Comparison of ENCODE assay signal across 9 mouse cellular contexts in the genomic region with DNA sequence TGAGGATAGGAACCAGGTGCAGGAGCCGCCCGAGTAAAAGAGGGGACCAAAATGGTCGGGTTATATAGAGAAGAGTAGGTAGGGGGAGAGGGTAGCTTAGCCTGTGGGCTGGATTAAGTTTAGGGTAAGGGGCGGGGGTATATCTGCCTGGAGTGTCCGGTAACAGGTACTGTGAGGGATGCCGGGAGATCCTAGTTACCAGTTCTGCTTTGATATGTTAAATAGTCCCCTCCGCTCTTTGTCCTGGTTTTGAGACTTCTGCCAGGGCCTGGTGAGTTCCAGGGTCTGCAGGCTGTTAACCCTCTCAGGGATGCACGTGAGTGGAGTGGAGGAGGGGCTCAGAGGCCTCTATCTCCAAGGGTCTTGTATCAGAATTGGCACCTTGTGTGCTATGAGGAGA. TPM values are rescaled to one million over a fixed set of nuclear protein-coding genes. Genes with fewer than 3 reads are reported as not detected.
DNase-seq lines count a peak whose midpoint lies in the region; ATAC-seq and TF ChIP-seq lines count a peak whose summit lies in the region.
"Had no signal": no experiment of that assay in that cellular context is flagged by ENCODE, and none has a peak within 500 bp of the region (broad histone marks: within the 10 kb centered on the region; RNA-seq: fewer than 3 reads in every experiment).

No protein-coding gene starts in this region.

- ATAC-seq in heart, embryonic 14.5 days (ENCODE audit: insufficient number of reproducible peaks, insufficient read depth, low FRiP score, low read depth): no peak
- ATAC-seq in midbrain, embryonic 11.5 days (ENCODE audit: low FRiP score): peak; percentile 20

- peak overlapping the region; percentile 77 for H3K4me2 ChIP-seq in heart, embryonic 14.5 days (ENCODE audit: low read length)
- peak overlapping the region; percentile 76 for H3K4me2 ChIP-seq in midbrain, embryonic 11.5 days

- no peak for TF ChIP-seq EP300 in MEL (IDR thresholded peaks at IDR 0.05; ENCODE audit: low read depth in 1 of 2, low read length in 2 of 2)

- peak overlapping the region; percentile 69 to 90; a peak in 3 of 4 replicates for H3K4me3 ChIP-seq in heart, embryonic 14.5 days (ENCODE audit: control insufficient read depth in 1 of 2, insufficient read depth in 1 of 2, low read depth in 1 of 2, low read length in 2 of 2)
- peak overlapping the region; percentile 56 to 73 for H3K4me3 ChIP-seq in MEL (ENCODE audit: control insufficient read depth in 1 of 2, insufficient read depth in 1 of 2, low read depth in 2 of 2, low read length in 2 of 2)
- peak overlapping the region; percentile 93 for H3K4me3 ChIP-seq in hindbrain, embryonic 10.5 days
- peak overlapping the region; percentile 99 for H3K4me3 ChIP-seq in midbrain, embryonic 11.5 days (ENCODE audit: low read depth, low read length)

- H3K27me3 ChIP-seq in heart, embryonic 14.5 days (ENCODE audit: control insufficient read depth, insufficient read depth, low read length): peaks cover 5% of the 10 kb centered on the region; the same call in 1 of the 2 replicates
- H3K27me3 ChIP-seq in MEL (ENCODE audit: control insufficient read depth in 1 of 2, insufficient read depth in 2 of 2, low read length in 2 of 2): no peaks in the 10 kb centered on the region
- H3K27me3 ChIP-seq in hindbrain, embryonic 10.5 days (ENCODE audit: insufficient read depth, poor library complexity, severe bottlenecking): peaks cover 24% of the 10 kb centered on the region
- H3K27me3 ChIP-seq in midbrain, embryonic 11.5 days (ENCODE audit: control insufficient read depth, insufficient read depth, low read length): peaks cover 22% of the 10 kb centered on the region

- no peak for TF ChIP-seq RAD21 in MEL (IDR thresholded peaks at IDR 0.05; ENCODE audit: low read depth, low read length)

- intact Hi-C loops in heart, postnatal 10 days (cut with DNase I): no loop called here

- DNase-seq in heart, postnatal 10 days: no peak
- DNase-seq in MEL (ENCODE audit: low read depth, low spot score): no peak
- peak; percentile 52 for DNase-seq in hindbrain, embryonic 10.5 days (ENCODE audit: low spot score)
- peak; percentile 91 for DNase-seq in midbrain, embryonic 11.5 days (ENCODE audit: low spot score, missing footprints)
- DNase-seq in spleen, adult 18-20 months: no peak
- no peak for DNase-seq in cerebellum, postnatal 14 days
- no peak for DNase-seq in ovary, postnatal 36 days (ENCODE audit: low spot score)

- TF ChIP-seq POLR2A in MEL (IDR thresholded peaks at IDR 0.05; ENCODE audit: control insufficient read depth in 1 of 2, insufficient read depth in 1 of 2, low read depth in 1 of 2, low read length in 2 of 2, poor library complexity in 1 of 2): no peak; a peak in 1 of 4 replicates

- peak overlapping the region; percentile 93 for H3K9ac ChIP-seq in heart, embryonic 14.5 days (ENCODE audit: low read length)
- H3K9ac ChIP-seq in MEL (ENCODE audit: control insufficient read depth, low read depth, low read length, poor library complexity, severe bottlenecking): peak overlapping the region; percentile 98
- peak overlapping the region; percentile 98 for H3K9ac ChIP-seq in midbrain, embryonic 11.5 days (ENCODE audit: low read length)

- peaks cover 29 to 43% of the 10 kb centered on the region in 2 experiments for H3K4me1 ChIP-seq in heart, embryonic 14.5 days (ENCODE audit: control insufficient read depth in 2 of 2, insufficient read depth in 2 of 2, low read length in 2 of 2)
- peaks cover 2 to 21% of the 10 kb centered on the region in 2 experiments; a peak in 3 of 4 replicates for H3K4me1 ChIP-seq in MEL (ENCODE audit: control insufficient read depth in 1 of 2, insufficient read depth in 2 of 2, low read length in 2 of 2)
- peaks cover 66% of the 10 kb centered on the region for H3K4me1 ChIP-seq in hindbrain, embryonic 10.5 days (replicated peaks)
- H3K4me1 ChIP-seq in midbrain, embryonic 11.5 days (ENCODE audit: control insufficient read depth, insufficient read depth, low read length): peaks cover 28% of the 10 kb centered on the region

- peaks cover 79% of the 10 kb centered on the region for H3K79me2 ChIP-seq in MEL (ENCODE audit: control insufficient read depth, insufficient read depth, low read length, poor library complexity)

- peaks cover 22% of the 10 kb centered on the region for H3K36me3 ChIP-seq in heart, embryonic 14.5 days (ENCODE audit: control insufficient read depth, insufficient read depth, low read length)
- H3K36me3 ChIP-seq in MEL (ENCODE audit: control insufficient read depth in 1 of 2, insufficient read depth in 2 of 2, low read length in 2 of 2): peaks cover 14 to 23% of the 10 kb centered on the region in 2 experiments
- peaks cover 52% of the 10 kb centered on the region for H3K36me3 ChIP-seq in hindbrain, embryonic 10.5 days
- peaks cover 18% of the 10 kb centered on the region for H3K36me3 ChIP-seq in midbrain, embryonic 11.5 days (ENCODE audit: control insufficient read depth, insufficient read depth, low read length)

- no peaks in the 10 kb centered on the region for H3K9me3 ChIP-seq in heart, embryonic 14.5 days (ENCODE audit: control insufficient read depth, low read length)
- H3K9me3 ChIP-seq in MEL (replicated peaks; ENCODE audit: insufficient read depth, low read length): no peaks in the 10 kb centered on the region
- H3K9me3 ChIP-seq in hindbrain, embryonic 10.5 days: no peaks in the 10 kb centered on the region
- H3K9me3 ChIP-seq in midbrain, embryonic 11.5 days (ENCODE audit: control insufficient read depth, low read length): no peaks in the 10 kb centered on the region

- H3K27ac ChIP-seq in heart, embryonic 14.5 days (replicated peaks in 1 of 2; ENCODE audit: control insufficient read depth in 1 of 2, insufficient read depth in 1 of 2, low read depth in 2 of 2, low read length in 2 of 2): peak overlapping the region; percentile 74 to 93
- H3K27ac ChIP-seq in MEL (ENCODE audit: control insufficient read depth, low read depth, low read length): peak overlapping the region; percentile 41; the same call in 1 of the 2 replicates
- peak overlapping the region; percentile 100 for H3K27ac ChIP-seq in hindbrain, embryonic 10.5 days
- peak overlapping the region; percentile 99 for H3K27ac ChIP-seq in midbrain, embryonic 11.5 days (ENCODE audit: low read depth, low read length)

- WGBS in heart, embryonic 14.5 days: 32% methylated on average over 8 of the region's 8 CpGs
- 6% methylated on average over 8 of the region's 8 CpGs for WGBS in hindbrain, embryonic 10.5 days
- WGBS in midbrain, embryonic 11.5 days: 4% methylated on average over 8 of the region's 8 CpGs

- TF ChIP-seq CTCF in MEL (IDR thresholded peaks at IDR 0.05 in 2 of 3, conservative IDR thresholded peaks at IDR 0.05 in 1 of 3; ENCODE audit: control insufficient read depth in 1 of 3, insufficient read depth in 1 of 3, low read depth in 2 of 3, low read length in 3 of 3, poor library complexity in 1 of 3, severe bottlenecking in 1 of 3): no peak

TF ChIP-seq in MEL, 35 proteins besides CTCF, POLR2A, EP300 and RAD21:
- TF ChIP-seq TCF12 (IDR thresholded peaks at IDR 0.05; ENCODE audit: low read depth, low read length) (no peak), NRF1 (IDR thresholded peaks at IDR 0.05; ENCODE audit: insufficient read depth, low read depth, low read length, poor library complexity, severe bottlenecking) (no peak), BHLHE40 (IDR thresholded peaks at IDR 0.05; ENCODE audit: borderline replicate concordance, low read depth, low read length) (0 out of 2 replicates have a peak, but pooled peaks have one; percentile 22)

RNA-seq across cellular contexts. Expression of a gene that starts 3.3 kb away (rescaled TPM):
- 15.1 and 16.1 TPM in 2 replicates for polyA plus RNA-seq in heart, embryonic 14.5 days (2014; fragmentation: Nextera tagmentation; extraction: Ambion mirVana)
- total RNA-seq in heart, postnatal 10 days (2021): 10 to 100 TPM; 31.8 to 36.0 TPM
- total RNA-seq in MEL (2012; rRNA removed): 267 and 270 TPM in 2 replicates
- polyA plus RNA-seq in MEL (2012; ENCODE audit: insufficient read depth in 1 of 2, insufficient read length in 2 of 2, low read depth in 1 of 2, low replicate concordance in 2 of 2, missing spikeins in 1 of 2): 100 to 1,000 TPM; 254 to 427 TPM
- 33.9 and 37.5 TPM in 2 replicates for polyA plus RNA-seq in hindbrain, embryonic 10.5 days (2016; fragmentation: Nextera tagmentation; extraction: Ambion mirVana)
- 54.1 and 70.1 TPM in 2 replicates for polyA plus RNA-seq in midbrain, embryonic 11.5 days (2014; fragmentation: Nextera tagmentation; extraction: Ambion mirVana)

RNA-seq across cellular contexts. Expression of a gene that starts 37.8 kb away (rescaled TPM):
- polyA plus RNA-seq in heart, embryonic 14.5 days (2014; fragmentation: Nextera tagmentation; extraction: Ambion mirVana): 14.2 and 15.9 TPM in 2 replicates
- 10 to 100 TPM; 55.4 to 68.4 TPM for total RNA-seq in heart, postnatal 10 days (2021)
- 10.2 and 16.9 TPM in 2 replicates for total RNA-seq in MEL (2012; rRNA removed)
- polyA plus RNA-seq in MEL (2012; ENCODE audit: insufficient read depth in 1 of 2, insufficient read length in 2 of 2, low read depth in 1 of 2, low replicate concordance in 2 of 2, missing spikeins in 1 of 2): 10 to 100 TPM in 1 of 2 experiments, not detected in 1; 26.0 TPM
- polyA plus RNA-seq in hindbrain, embryonic 10.5 days (2016; fragmentation: Nextera tagmentation; extraction: Ambion mirVana): 23.7 and 32.3 TPM in 2 replicates
- polyA plus RNA-seq in midbrain, embryonic 11.5 days (2014; fragmentation: Nextera tagmentation; extraction: Ambion mirVana): 17.6 and 18.5 TPM in 2 replicates

RNA-seq across cellular contexts. Expression of a gene that starts 38.8 kb away (rescaled TPM):
- not detected in 2 replicates for polyA plus RNA-seq in heart, embryonic 14.5 days (2014; fragmentation: Nextera tagmentation; extraction: Ambion mirVana)
- total RNA-seq in heart, postnatal 10 days (2021): not detected
- not detected in 2 replicates for total RNA-seq in MEL (2012; rRNA removed)
- polyA plus RNA-seq in MEL (2012; ENCODE audit: insufficient read depth in 1 of 2, insufficient read length in 2 of 2, low read depth in 1 of 2, low replicate concordance in 2 of 2, missing spikeins in 1 of 2): not detected
- 0.06 TPM in 1 of 2 replicates, not detected in the other for polyA plus RNA-seq in hindbrain, embryonic 10.5 days (2016; fragmentation: Nextera tagmentation; extraction: Ambion mirVana)
- 0.15 TPM in 1 of 2 replicates, not detected in the other for polyA plus RNA-seq in midbrain, embryonic 11.5 days (2014; fragmentation: Nextera tagmentation; extraction: Ambion mirVana)
- total RNA-seq: megakaryocyte progenitor cell, adult 5-6 weeks had no signal

Comparison
In these comparisons a context has a peak if more than half of its experiments do, and no peak if none do; other contexts are left out.
1. H3K27ac ChIP-seq: peak in every context shown above with its lines; median percentile 100 in hindbrain, embryonic 10.5 days; 99 in midbrain, embryonic 11.5 days; 84 in heart, embryonic 14.5 days; 41 in MEL.
2. DNase-seq: peak in hindbrain, embryonic 10.5 days (single experiment) and midbrain, embryonic 11.5 days (single experiment); none in heart, postnatal 10 days (0 of 2), MEL (single experiment), spleen, adult 18-20 months (0 of 2), cerebellum, postnatal 14 days (0 of 2) and ovary, postnatal 36 days (single experiment).
3. Peak in every context shown above with its lines, with median percentiles within 50 percentile points of each other: H3K4me3 ChIP-seq and H3K9ac ChIP-seq.